Mouse (Mus musculus): ENCODE data around the gene Ccdc97. TPM values are rescaled to one million over a fixed set of nuclear protein-coding genes. Genes with fewer than 3 reads are reported as not detected.
A peak's percentile ranks its signal among the peaks of the same experiment; 100 is the strongest.

The Ccdc97 gene
- total RNA-seq, 1 experiment from 2014 or later, result 43.8 TPM

- no peak for DNase-seq
Measured at GRCm38 (mm10) chr7:25720760-25721159, 1.9 kb upstream of the Ccdc97 start.

- DNase-seq, result peak; percentile 86
Measured at GRCm38 (mm10) chr7:25719761-25720610, 1.1 kb upstream of the Ccdc97 start.

GRCm38 (mm10) chr7:25717478-25717877, 1.4 kb downstream of the Ccdc97 start:
- DNase-seq, result no peak

GRCm38 (mm10) chr7:25715731-25716271, 3.1 kb downstream of the Ccdc97 start:
- no peak for DNase-seq

- DNase-seq, result no peak
Measured at GRCm38 (mm10) chr7:25714581-25714980, 4.3 kb downstream of the Ccdc97 start.

GRCm38 (mm10) chr7:25712801-25713200, 6.1 kb downstream of the Ccdc97 start:
- DNase-seq, result no peak

- DNase-seq, result peak; percentile 77
Measured at GRCm38 (mm10) chr7:25711731-25712197, 7.1 kb downstream of the Ccdc97 start.

- DNase-seq, result no peak
Measured at GRCm38 (mm10) chr7:25711165-25711564, 7.7 kb downstream of the Ccdc97 start.

GRCm38 (mm10) chr7:25710519-25711130, 8.3 kb downstream of the Ccdc97 start:
- DNase-seq, result peak; percentile 68

GRCm38 (mm10) chr7:25709961-25710360, 8.9 kb downstream of the Ccdc97 start:
- peak; percentile 45 for DNase-seq

GRCm38 (mm10) chr7:25707581-25708292, 11.2 kb downstream of the Ccdc97 start:
- DNase-seq, result peak; percentile 71

GRCm38 (mm10) chr7:25706578-25707170, 12.2 kb downstream of the Ccdc97 start:
- no peak for DNase-seq

- peak; percentile 70 for DNase-seq
Measured at GRCm38 (mm10) chr7:25705801-25706251, 13.1 kb downstream of the Ccdc97 start.

- DNase-seq, result peak; percentile 37
Measured at GRCm38 (mm10) chr7:25704716-25705364, 14.0 kb downstream of the Ccdc97 start.

GRCm38 (mm10) chr7:25703793-25704494, 14.9 kb downstream of the Ccdc97 start:
- peak; percentile 52 for DNase-seq

GRCm38 (mm10) chr7:25702350-25702749, 16.5 kb downstream of the Ccdc97 start:
- no peak for DNase-seq

GRCm38 (mm10) chr7:25700732-25701131, 18.2 kb downstream of the Ccdc97 start:
- DNase-seq, result no peak

- DNase-seq, result no peak
Measured at GRCm38 (mm10) chr7:25699851-25700250, 19.0 kb downstream of the Ccdc97 start.

GRCm38 (mm10) chr7:25694104-25694503, 24.8 kb downstream of the Ccdc97 start:
- no peak for DNase-seq

GRCm38 (mm10) chr7:25690051-25690450, 28.8 kb downstream of the Ccdc97 start:
- no peak for DNase-seq

GRCm38 (mm10) chr7:25689603-25690021, 29.3 kb downstream of the Ccdc97 start:
- DNase-seq, result no peak

Data from adrenal gland, postnatal 14 days (tissue).